Mouse (Mus musculus): Measurements from ENCODE around the gene Eva1b. TPM values are rescaled to one million over a fixed set of nuclear protein-coding genes. Genes with fewer than 3 reads are reported as not detected.

The Eva1b gene
- polyA plus RNA-seq, 1 experiment: 57.5 TPM

- no peak overlapping the region for H3K27ac ChIP-seq (ENCODE audit: insufficient read depth, low read length)
- H3K36me3 ChIP-seq (ENCODE audit: control insufficient read depth, insufficient read depth, low read length): peaks cover 20% of the 10 kb centered on the region
- DNase-seq (ENCODE audit: low read depth in 1 of 2, low spot score in 2 of 2): no peak
- TF ChIP-seq POLR2A (IDR thresholded peaks at IDR 0.05; ENCODE audit: low read depth, low read length) (no peak), CTCF (IDR thresholded peaks at IDR 0.05; ENCODE audit: extremely low read depth, insufficient read depth, insufficient read length, insufficient replicate concordance) (no peak)
- H3K27me3 ChIP-seq (ENCODE audit: control insufficient read depth, insufficient read depth, low read length): no peaks in the 10 kb centered on the region
- no peaks in the 10 kb centered on the region for H3K4me1 ChIP-seq (ENCODE audit: control insufficient read depth, insufficient read depth, insufficient read length)
- WGBS: 92% methylated on average over 2 of the region's 2 CpGs
- no peak overlapping the region for H3K4me3 ChIP-seq (ENCODE audit: extremely low read depth, insufficient read depth, insufficient read length)
Observed at GRCm38 (mm10) chr4:126190636-126191035, 43.1 kb downstream of the Eva1b start.

- Histone ChIP-seq H3K4me1 (ENCODE audit: control insufficient read depth, insufficient read depth, insufficient read length) (peaks cover 3% of the 10 kb centered on the region; the same call in 1 of the 2 replicates), H3K27ac (ENCODE audit: insufficient read depth, low read length) (no peak overlapping the region), H3K36me3 (ENCODE audit: control insufficient read depth, insufficient read depth, low read length) (peaks cover 22% of the 10 kb centered on the region), H3K27me3 (ENCODE audit: control insufficient read depth, insufficient read depth, low read length) (no peaks in the 10 kb centered on the region), H3K4me3 (ENCODE audit: extremely low read depth, insufficient read depth, insufficient read length) (no peak overlapping the region)
- TF ChIP-seq POLR2A (IDR thresholded peaks at IDR 0.05; ENCODE audit: low read depth, low read length): no peak
- no peak for TF ChIP-seq CTCF (IDR thresholded peaks at IDR 0.05; ENCODE audit: extremely low read depth, insufficient read depth, insufficient read length, insufficient replicate concordance)
- no peak for DNase-seq (ENCODE audit: low read depth in 1 of 2, low spot score in 2 of 2)
Observed at GRCm38 (mm10) chr4:126194216-126194615, 46.7 kb downstream of the Eva1b start.

GRCm38 (mm10) chr4:126194916-126195315 lies 47.4 kb downstream of the Eva1b start:
- Histone ChIP-seq H3K36me3 (ENCODE audit: control insufficient read depth, insufficient read depth, low read length) (peaks cover 20% of the 10 kb centered on the region), H3K27ac (ENCODE audit: insufficient read depth, low read length) (no peak overlapping the region), H3K4me3 (ENCODE audit: extremely low read depth, insufficient read depth, insufficient read length) (no peak overlapping the region), H3K4me1 (ENCODE audit: control insufficient read depth, insufficient read depth, insufficient read length) (peaks cover 5% of the 10 kb centered on the region; the same call in 1 of the 2 replicates), H3K27me3 (ENCODE audit: control insufficient read depth, insufficient read depth, low read length) (no peaks in the 10 kb centered on the region)
- 83% methylated on average over 4 of the region's 4 CpGs for WGBS
- DNase-seq (ENCODE audit: low read depth in 1 of 2, low spot score in 2 of 2): no peak
- TF ChIP-seq CTCF (IDR thresholded peaks at IDR 0.05; ENCODE audit: extremely low read depth, insufficient read depth, insufficient read length, insufficient replicate concordance) (no peak), POLR2A (IDR thresholded peaks at IDR 0.05; ENCODE audit: low read depth, low read length) (no peak)

GRCm38 (mm10) chr4:126197485-126197884 lies 49.9 kb downstream of the Eva1b start:
- no peak for DNase-seq (ENCODE audit: low read depth in 1 of 2, low spot score in 2 of 2)
- 62% methylated on average over 3 of the region's 3 CpGs for WGBS
- TF ChIP-seq CTCF (IDR thresholded peaks at IDR 0.05; ENCODE audit: extremely low read depth, insufficient read depth, insufficient read length, insufficient replicate concordance) (no peak), POLR2A (IDR thresholded peaks at IDR 0.05; ENCODE audit: low read depth, low read length) (no peak)
- Histone ChIP-seq H3K4me3 (ENCODE audit: extremely low read depth, insufficient read depth, insufficient read length) (no peak overlapping the region), H3K27ac (ENCODE audit: insufficient read depth, low read length) (no peak overlapping the region), H3K27me3 (ENCODE audit: control insufficient read depth, insufficient read depth, low read length) (no peaks in the 10 kb centered on the region), H3K4me1 (ENCODE audit: control insufficient read depth, insufficient read depth, insufficient read length) (peaks cover 10% of the 10 kb centered on the region), H3K36me3 (ENCODE audit: control insufficient read depth, insufficient read depth, low read length) (peaks cover 15% of the 10 kb centered on the region)

Other genes starting within 250 kb of the Eva1b start
- gene Csf3r, start 123.2 kb upstream of the Eva1b start, polyA plus RNA-seq (2012; rRNA removed): 40.2 and 58.7 TPM in 2 replicates
- gene Mrps15, start 100.8 kb upstream of the Eva1b start, polyA plus RNA-seq (2012; rRNA removed): 33.6 and 66.2 TPM in 2 replicates
- gene Oscp1, start 89.2 kb upstream of the Eva1b start, polyA plus RNA-seq (2012; rRNA removed): 0.35 and 0.46 TPM in 2 replicates
- gene Lsm10, start 51.1 kb upstream of the Eva1b start, polyA plus RNA-seq (2012; rRNA removed): 22.2 and 25.7 TPM in 2 replicates
- gene Stk40, start 43.8 kb upstream of the Eva1b start, polyA plus RNA-seq (2012; rRNA removed): 19.4 and 21.0 TPM in 2 replicates
- 0.34 and 0.54 TPM in 2 replicates for gene Sh3d21, start 15.7 kb downstream of the Eva1b start, polyA plus RNA-seq (2012; rRNA removed)
- gene Thrap3, start 55.0 kb downstream of the Eva1b start, polyA plus RNA-seq (2012; rRNA removed): 51.1 and 53.0 TPM in 2 replicates
- 46.3 and 60.2 TPM in 2 replicates for gene Map7d1, start 108.6 kb downstream of the Eva1b start, polyA plus RNA-seq (2012; rRNA removed)
- 23.6 and 25.7 TPM in 2 replicates for gene Trappc3, start 114.6 kb downstream of the Eva1b start, polyA plus RNA-seq (2012; rRNA removed)
- gene Col8a2, start 139.0 kb downstream of the Eva1b start, polyA plus RNA-seq (2012; rRNA removed): 3.2 and 3.7 TPM in 2 replicates
- 44.3 and 65.3 TPM in 2 replicates for gene Adprhl2, start 174.0 kb downstream of the Eva1b start, polyA plus RNA-seq (2012; rRNA removed)
- gene Tekt2, start 177.9 kb downstream of the Eva1b start, polyA plus RNA-seq (2012; rRNA removed): 1.7 and 2.0 TPM in 2 replicates

Data from spleen, adult 2 months (tissue).